Mouse (Mus musculus): ENCODE data around the gene Tspan14. TPM values are rescaled to one million over a fixed set of nuclear protein-coding genes. Genes with fewer than 3 reads are reported as not detected.

The Tspan14 gene
- polyA plus RNA-seq, 1 experiment from 2014 or later, result 93.4 TPM

DNA sequence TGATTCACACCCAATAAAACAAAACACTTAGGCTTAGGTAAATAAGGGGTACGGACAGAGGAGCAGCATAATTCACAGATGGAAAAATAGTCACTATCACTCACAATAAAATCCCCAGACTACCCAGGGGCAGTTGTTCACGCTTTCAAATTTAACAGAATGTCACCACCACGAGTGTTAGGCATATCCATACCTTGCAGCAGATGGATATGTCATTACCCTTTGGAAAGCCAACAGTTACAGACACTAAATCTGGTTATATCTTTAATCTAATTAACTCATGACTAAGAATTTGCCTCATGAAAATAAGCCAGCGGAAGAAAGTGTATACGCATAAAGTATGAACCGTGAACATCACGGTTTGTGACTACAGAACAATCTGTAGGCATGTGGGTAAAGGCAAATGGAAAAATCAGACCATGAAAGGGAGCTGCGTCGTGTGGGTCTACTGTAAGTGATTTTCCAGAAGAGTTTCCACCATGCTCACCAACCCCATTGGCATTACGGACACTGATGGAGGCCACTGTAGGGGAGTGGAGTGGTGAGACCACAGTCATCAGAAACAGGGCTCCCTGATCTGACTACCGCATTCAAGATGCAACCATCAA is 28.1 kb downstream of the Tspan14 start:
- no peak for DNase-seq (ENCODE audit: low spot score)
- H3K36me3 ChIP-seq (ENCODE audit: insufficient read depth, low read length), result no peaks in the 10 kb centered on the region
- no peak overlapping the region for H3K4me2 ChIP-seq (ENCODE audit: low read length)
- no peak for ATAC-seq (replicated peaks; ENCODE audit: low FRiP score, low read depth)
- H3K27me3 ChIP-seq (ENCODE audit: insufficient read depth, low read length), result no peaks in the 10 kb centered on the region
- no peak overlapping the region for H3K4me3 ChIP-seq (replicated peaks; ENCODE audit: low read depth, low read length)
- no peak overlapping the region for H3K27ac ChIP-seq
- 74% methylated on average over 11 of the region's 11 CpGs for WGBS
- H3K9me3 ChIP-seq (replicated peaks; ENCODE audit: low read length), result no peaks in the 10 kb centered on the region
- TF ChIP-seq CTCF (IDR thresholded peaks at IDR 0.05; ENCODE audit: low read depth), result no peak
- H3K4me1 ChIP-seq (replicated peaks; ENCODE audit: insufficient read depth, low read length), result peaks cover 33% of the 10 kb centered on the region
- H3K9ac ChIP-seq (ENCODE audit: low read depth, low read length), result no peak overlapping the region

DNA sequence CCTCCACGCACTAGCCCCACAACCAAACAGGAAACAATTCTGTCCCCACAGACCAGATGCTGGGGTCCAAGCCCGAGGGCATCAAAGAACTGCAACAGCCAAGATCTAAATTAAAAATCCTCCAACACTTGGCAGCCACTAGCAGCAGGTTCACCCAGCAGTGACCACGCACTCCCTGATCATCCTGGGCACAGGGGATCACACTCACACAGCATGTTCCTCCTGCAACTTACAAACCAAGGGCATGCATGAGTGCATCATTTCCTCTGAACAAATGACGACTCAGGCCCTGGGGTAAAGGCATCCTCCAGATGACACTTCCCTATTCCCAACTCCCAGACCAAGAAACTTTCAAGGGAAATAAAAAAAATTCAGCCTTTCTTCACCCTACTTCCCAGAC is 29.6 kb downstream of the Tspan14 start:
- Histone ChIP-seq H3K4me1 (replicated peaks; ENCODE audit: insufficient read depth, low read length) (peaks cover 45% of the 10 kb centered on the region), H3K9me3 (replicated peaks; ENCODE audit: low read length) (no peaks in the 10 kb centered on the region), H3K4me2 (ENCODE audit: low read length) (no peak overlapping the region), H3K27me3 (ENCODE audit: insufficient read depth, low read length) (no peaks in the 10 kb centered on the region), H3K36me3 (ENCODE audit: insufficient read depth, low read length) (no peaks in the 10 kb centered on the region), H3K9ac (ENCODE audit: low read depth, low read length) (no peak overlapping the region), H3K4me3 (replicated peaks; ENCODE audit: low read depth, low read length) (no peak overlapping the region), H3K27ac (no peak overlapping the region)
- no peak for TF ChIP-seq CTCF (IDR thresholded peaks at IDR 0.05; ENCODE audit: low read depth)
- DNase-seq (ENCODE audit: low spot score) (no peak), ATAC-seq (replicated peaks; ENCODE audit: low FRiP score, low read depth) (peak; percentile 50; the same call in 1 of the 2 replicates)
- 36% methylated on average over 4 of the region's 4 CpGs for WGBS

DNA sequence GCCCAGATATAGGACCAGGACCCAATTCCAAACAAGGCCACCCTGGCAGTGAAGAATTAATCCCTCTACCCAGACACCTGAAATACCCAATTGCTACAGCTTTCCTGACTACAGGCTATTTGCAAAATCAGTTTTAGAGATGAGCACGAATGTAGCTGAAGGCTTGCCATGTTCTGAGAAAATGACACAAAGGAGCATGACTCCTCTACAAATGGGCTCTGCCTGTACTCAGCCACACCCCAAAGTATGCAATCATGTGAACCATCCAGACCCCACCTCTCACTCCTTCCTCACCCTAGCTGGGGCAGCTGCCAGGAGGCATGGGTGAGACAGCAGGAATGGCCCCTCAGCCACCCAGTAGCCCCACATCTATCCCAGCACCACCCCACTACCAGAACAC is 31.1 kb downstream of the Tspan14 start:
- no peak overlapping the region for H3K9ac ChIP-seq (ENCODE audit: low read depth, low read length)
- H3K9me3 ChIP-seq (replicated peaks; ENCODE audit: low read length), result no peaks in the 10 kb centered on the region
- H3K27me3 ChIP-seq (ENCODE audit: insufficient read depth, low read length), result no peaks in the 10 kb centered on the region
- TF ChIP-seq CTCF (IDR thresholded peaks at IDR 0.05; ENCODE audit: low read depth), result no peak
- DNase-seq (ENCODE audit: low spot score), result no peak
- H3K4me3 ChIP-seq (replicated peaks; ENCODE audit: low read depth, low read length), result no peak overlapping the region
- H3K4me1 ChIP-seq (replicated peaks; ENCODE audit: insufficient read depth, low read length), result peaks cover 60% of the 10 kb centered on the region
- H3K27ac ChIP-seq, result no peak overlapping the region
- ATAC-seq (replicated peaks; ENCODE audit: low FRiP score, low read depth), result no peak
- WGBS, result 83% methylated on average over 1 of the region's 1 CpGs
- H3K36me3 ChIP-seq (ENCODE audit: insufficient read depth, low read length), result no peaks in the 10 kb centered on the region
- no peak overlapping the region for H3K4me2 ChIP-seq (ENCODE audit: low read length)

DNA sequence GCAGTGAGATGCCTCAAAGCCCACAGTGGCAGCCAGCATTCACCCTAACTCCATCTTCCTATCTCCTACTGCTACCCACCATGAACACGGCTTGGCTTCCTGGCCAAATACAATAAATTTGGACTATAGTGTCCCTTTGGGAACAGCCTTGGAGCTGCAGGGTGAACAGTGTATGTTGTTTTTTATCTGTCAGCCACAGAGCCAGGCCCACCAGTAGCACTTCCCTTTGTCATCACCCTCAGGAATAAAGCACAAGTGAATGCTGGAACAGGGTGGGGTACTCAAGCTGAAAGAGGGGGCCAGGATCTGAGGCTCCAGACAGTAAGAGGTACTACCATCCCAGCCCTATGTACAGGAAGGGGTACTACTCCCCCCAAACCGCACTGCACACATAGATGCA is 31.6 kb downstream of the Tspan14 start:
- Histone ChIP-seq H3K4me3 (replicated peaks; ENCODE audit: low read depth, low read length) (no peak overlapping the region), H3K27ac (no peak overlapping the region), H3K9me3 (replicated peaks; ENCODE audit: low read length) (no peaks in the 10 kb centered on the region), H3K36me3 (ENCODE audit: insufficient read depth, low read length) (no peaks in the 10 kb centered on the region), H3K9ac (ENCODE audit: low read depth, low read length) (no peak overlapping the region), H3K27me3 (ENCODE audit: insufficient read depth, low read length) (no peaks in the 10 kb centered on the region), H3K4me1 (replicated peaks; ENCODE audit: insufficient read depth, low read length) (peaks cover 63% of the 10 kb centered on the region), H3K4me2 (ENCODE audit: low read length) (no peak overlapping the region)
- TF ChIP-seq CTCF (IDR thresholded peaks at IDR 0.05; ENCODE audit: low read depth), result no peak
- DNase-seq (ENCODE audit: low spot score) (no peak), ATAC-seq (replicated peaks; ENCODE audit: low FRiP score, low read depth) (no peak)
- WGBS, result 63% methylated on average over 2 of the region's 2 CpGs

DNA sequence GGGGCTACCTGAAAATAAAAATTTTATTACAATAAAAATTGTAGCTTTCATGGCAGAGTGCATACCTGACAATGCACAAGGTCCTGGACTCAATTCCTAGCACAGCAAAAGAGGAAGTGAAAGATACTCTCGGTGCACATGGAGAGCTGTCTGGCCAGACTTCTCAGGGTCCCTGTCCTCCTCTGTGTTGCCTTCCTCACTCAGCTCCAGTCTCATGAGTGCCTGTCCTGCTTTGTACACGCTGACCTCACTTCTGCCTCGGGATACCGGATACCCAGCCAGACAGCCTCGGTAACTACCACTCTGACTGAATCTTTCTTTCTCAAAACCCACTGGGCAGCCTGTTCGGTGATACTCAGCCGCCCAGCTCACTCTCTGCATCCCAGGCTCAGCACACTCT is 33.3 kb downstream of the Tspan14 start:
- Histone ChIP-seq H3K9ac (ENCODE audit: low read depth, low read length) (no peak overlapping the region), H3K9me3 (replicated peaks; ENCODE audit: low read length) (no peaks in the 10 kb centered on the region), H3K27ac (0 out of 2 replicates have a peak overlapping the region, but pooled peaks have one; percentile 5), H3K4me3 (replicated peaks; ENCODE audit: low read depth, low read length) (no peak overlapping the region), H3K27me3 (ENCODE audit: insufficient read depth, low read length) (no peaks in the 10 kb centered on the region), H3K4me1 (replicated peaks; ENCODE audit: insufficient read depth, low read length) (peaks cover 80% of the 10 kb centered on the region), H3K4me2 (ENCODE audit: low read length) (no peak overlapping the region), H3K36me3 (ENCODE audit: insufficient read depth, low read length) (no peaks in the 10 kb centered on the region)
- DNase-seq (ENCODE audit: low spot score) (no peak), ATAC-seq (replicated peaks; ENCODE audit: low FRiP score, low read depth) (no peak)
- WGBS, result 54% methylated on average over 7 of the region's 7 CpGs
- TF ChIP-seq CTCF (IDR thresholded peaks at IDR 0.05; ENCODE audit: low read depth), result no peak

DNA sequence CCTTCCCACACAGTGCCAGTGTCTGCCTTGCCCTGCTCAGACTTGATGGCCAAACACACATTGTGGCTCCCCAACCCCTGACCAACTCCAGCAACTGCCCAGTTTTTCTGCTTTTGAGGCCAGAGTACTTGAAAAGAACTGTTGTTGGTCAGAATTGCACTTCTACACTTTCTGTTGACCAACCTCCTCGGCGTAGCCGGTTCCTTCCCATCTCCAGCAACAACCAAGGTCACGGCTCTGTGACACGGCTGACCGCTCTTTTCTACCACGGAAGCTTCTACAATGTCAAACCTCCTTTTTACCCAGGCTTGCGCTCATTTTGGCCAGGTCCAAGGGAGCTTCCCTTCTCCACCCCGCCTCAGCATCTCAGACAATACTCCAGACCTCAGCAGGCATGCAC is 34.4 kb downstream of the Tspan14 start:
- peaks cover 84% of the 10 kb centered on the region for H3K4me1 ChIP-seq (replicated peaks; ENCODE audit: insufficient read depth, low read length)
- 34% methylated on average over 9 of the region's 9 CpGs for WGBS
- H3K9me3 ChIP-seq (replicated peaks; ENCODE audit: low read length), result no peaks in the 10 kb centered on the region
- no peak for TF ChIP-seq CTCF (IDR thresholded peaks at IDR 0.05; ENCODE audit: low read depth)
- 0 out of 2 replicates have a peak overlapping the region, but pooled peaks have one; percentile 3 for H3K9ac ChIP-seq (ENCODE audit: low read depth, low read length)
- 0 out of 2 replicates have a peak overlapping the region, but pooled peaks have one; percentile 6 for H3K4me2 ChIP-seq (ENCODE audit: low read length)
- DNase-seq (ENCODE audit: low spot score), result peak; percentile 58
- ATAC-seq (replicated peaks; ENCODE audit: low FRiP score, low read depth), result no peak; the same call in 1 of the 2 replicates
- no peaks in the 10 kb centered on the region for H3K27me3 ChIP-seq (ENCODE audit: insufficient read depth, low read length)
- no peak overlapping the region for H3K4me3 ChIP-seq (replicated peaks; ENCODE audit: low read depth, low read length)
- no peaks in the 10 kb centered on the region for H3K36me3 ChIP-seq (ENCODE audit: insufficient read depth, low read length)
- peak overlapping the region; percentile 92 for H3K27ac ChIP-seq
